Mouse (Mus musculus) brown adipose tissue, adult 24 weeks (tissue): ENCODE data around the gene Padi6. TPM values are rescaled to one million over a fixed set of nuclear protein-coding genes. Genes with fewer than 3 reads are reported as not detected.

Source experiments
- H3K27ac ChIP-seq: fragments of 200-500 bp; replicated peaks from 2 replicates; pipeline ENCODE4 v1.5.1; 2012; ENCODE audit warnings: low read depth, mild to moderate bottlenecking, low read length
- H3K4me1 ChIP-seq: fragments of 200-500 bp; 2 replicates; pipeline ENCODE4 v1.6.1; 2012; ENCODE audit warnings: low read length, mixed read lengths; ENCODE audit not compliant: control insufficient read depth, insufficient read depth, insufficient read length
- H3K4me3 ChIP-seq: fragments of 200-500 bp; 2 replicates; pipeline ENCODE4 v1.5.1; 2012; ENCODE audit warnings: low read depth, mild to moderate bottlenecking, low read length, moderate library complexity; ENCODE audit not compliant: insufficient read depth
- polyA plus RNA-seq: library from polyadenylated mRNA; stranded (reverse); fragments of >200 nt; gene quantifications from 2 replicates; pipeline ENCODE4 v1.2.4, GENCODE M21; 2012; ENCODE audit not compliant: missing spikeins, insufficient read depth, insufficient read length

Gene Padi6
- polyA plus RNA-seq, 1 experiment = not detected

DNA sequence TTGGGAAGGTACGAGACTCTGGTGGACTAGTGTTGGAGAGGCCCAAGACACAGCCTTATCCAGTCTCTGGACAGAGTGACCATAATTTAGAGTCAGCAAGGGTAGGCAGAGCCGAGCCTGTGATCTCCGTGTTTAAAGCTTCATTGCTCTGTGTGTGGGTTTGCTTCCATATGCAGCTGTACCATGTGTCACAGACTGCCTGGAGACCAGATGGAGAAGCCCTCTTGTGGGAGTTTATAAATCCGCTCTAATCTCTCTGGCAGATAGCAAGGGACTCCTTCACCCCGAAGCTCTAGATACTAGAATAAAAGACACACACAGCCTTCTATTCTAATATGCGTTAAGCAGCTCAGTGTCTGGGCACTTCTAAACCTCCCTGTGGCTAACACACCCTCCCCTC, 17.7 kb downstream of the Padi6 start:
- Histone ChIP-seq H3K27ac (no peak overlapping the region), H3K4me1 (no peaks in the 10 kb centered on the region), H3K4me3 (no peak overlapping the region)

DNA sequence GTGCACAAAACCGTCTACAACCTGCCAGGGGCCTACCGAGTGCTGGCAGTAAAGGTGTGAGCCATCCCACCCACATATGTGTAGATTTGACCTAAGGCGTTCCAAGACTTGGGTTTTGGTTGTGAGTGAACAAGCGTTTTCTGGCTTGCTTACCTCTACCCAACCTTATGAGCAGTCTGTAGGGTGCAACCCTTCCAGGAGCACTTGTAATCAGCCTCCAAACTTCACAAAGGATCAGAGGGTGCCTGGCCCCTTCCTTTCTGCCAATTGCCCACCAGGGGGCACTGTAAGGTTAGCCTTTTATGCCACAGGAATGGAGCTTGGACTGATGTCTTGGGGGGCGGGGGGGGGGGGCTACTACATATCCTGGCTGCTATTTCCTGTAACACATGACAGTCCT, 18.6 kb downstream of the Padi6 start:
- Histone ChIP-seq H3K4me1 (no peaks in the 10 kb centered on the region), H3K4me3 (no peak overlapping the region), H3K27ac (no peak overlapping the region)

DNA sequence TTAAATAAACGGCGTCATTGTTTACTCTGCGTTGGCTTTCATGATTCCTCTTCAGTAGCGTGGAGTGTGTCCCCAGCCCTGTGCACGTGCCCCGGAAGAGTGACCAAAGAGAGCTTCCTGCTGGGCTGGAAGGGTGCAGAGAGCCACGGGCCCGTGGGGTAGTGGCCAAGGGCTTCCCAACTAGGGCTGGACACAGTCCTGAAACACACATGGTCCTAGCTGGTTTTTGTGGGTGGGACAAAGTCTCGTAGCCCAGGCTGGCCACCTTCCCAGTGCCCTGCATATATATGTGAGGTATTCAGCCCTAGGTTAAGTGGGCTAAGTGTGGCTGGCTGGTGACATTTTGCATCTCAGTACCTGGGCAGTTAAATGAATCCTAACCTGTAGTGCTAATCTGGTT, 19.3 kb downstream of the Padi6 start:
- H3K27ac ChIP-seq = no peak overlapping the region
- H3K4me3 ChIP-seq = no peak overlapping the region
- H3K4me1 ChIP-seq = no peaks in the 10 kb centered on the region

DNA sequence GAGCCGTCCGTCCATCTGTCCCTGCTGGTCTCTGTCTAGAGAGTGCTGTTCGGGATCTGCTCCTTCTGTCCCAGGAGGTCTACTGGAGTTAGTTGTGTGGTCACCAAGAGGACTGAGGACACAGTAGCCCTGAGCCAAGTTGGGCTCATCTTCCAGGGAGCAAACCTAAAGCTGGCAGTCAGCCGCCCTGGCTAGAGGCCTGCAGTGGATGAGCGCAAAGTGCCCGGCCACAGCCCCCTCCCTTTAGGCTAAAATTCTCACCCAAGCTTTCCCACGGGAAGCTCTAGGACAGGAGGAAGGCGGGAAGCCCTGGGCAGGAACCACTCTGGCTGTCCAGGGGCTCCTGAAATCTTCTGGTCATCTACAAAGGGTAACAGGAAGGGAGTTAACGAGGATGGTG, 19.7 kb downstream of the Padi6 start:
- no peaks in the 10 kb centered on the region for H3K4me1 ChIP-seq
- H3K27ac ChIP-seq = no peak overlapping the region
- H3K4me3 ChIP-seq = no peak overlapping the region

DNA sequence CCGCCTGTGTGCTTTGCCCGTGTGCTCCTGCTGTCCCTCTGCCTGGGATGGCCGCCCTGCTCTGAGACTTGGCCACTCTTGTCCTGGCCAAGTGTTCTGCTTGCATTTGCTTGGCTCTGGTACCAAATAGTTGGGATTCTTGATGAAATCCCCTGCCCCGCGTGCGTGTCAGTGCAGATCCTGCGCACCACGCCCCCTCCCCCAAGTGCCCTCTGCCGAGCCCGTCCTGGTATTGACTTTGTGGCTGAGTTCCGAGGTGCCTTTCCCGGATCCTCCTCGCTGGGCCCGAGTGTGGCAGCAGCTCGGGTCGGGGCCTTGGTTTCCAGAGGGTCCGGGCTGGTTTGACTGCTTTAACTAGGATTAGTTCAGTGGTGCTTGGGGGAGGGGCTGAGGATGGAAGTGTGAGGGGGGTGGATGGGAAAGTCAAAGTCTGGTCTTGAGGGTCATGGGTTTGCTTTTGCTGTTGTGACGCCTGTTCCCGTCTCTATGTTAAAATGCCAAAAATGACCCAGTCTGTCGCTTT, 20.4 kb downstream of the Padi6 start:
- no peak overlapping the region for H3K4me3 ChIP-seq
- no peaks in the 10 kb centered on the region for H3K4me1 ChIP-seq
- no peak overlapping the region for H3K27ac ChIP-seq

DNA sequence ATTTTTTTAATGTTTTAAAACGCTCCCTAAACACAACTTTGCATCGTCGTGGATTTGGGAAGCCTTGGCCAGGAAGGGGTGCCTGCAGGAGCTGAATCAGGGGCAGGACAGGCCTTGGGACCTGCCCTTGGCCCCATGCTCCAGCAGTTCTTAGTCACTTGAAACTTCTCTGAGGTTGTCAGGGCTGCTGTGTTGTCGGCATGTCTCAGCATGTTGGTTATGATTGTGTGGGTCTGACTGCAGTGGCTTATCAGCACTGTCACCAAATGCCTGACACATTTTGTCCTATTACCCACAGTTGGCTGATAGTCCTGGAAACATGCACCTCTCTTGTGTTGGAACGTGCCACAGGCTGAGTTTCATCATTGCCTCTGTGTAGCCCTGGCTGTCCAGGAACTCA, 22.4 kb downstream of the Padi6 start:
- Histone ChIP-seq H3K4me1 (no peaks in the 10 kb centered on the region), H3K4me3 (no peak overlapping the region), H3K27ac (no peak overlapping the region)

DNA sequence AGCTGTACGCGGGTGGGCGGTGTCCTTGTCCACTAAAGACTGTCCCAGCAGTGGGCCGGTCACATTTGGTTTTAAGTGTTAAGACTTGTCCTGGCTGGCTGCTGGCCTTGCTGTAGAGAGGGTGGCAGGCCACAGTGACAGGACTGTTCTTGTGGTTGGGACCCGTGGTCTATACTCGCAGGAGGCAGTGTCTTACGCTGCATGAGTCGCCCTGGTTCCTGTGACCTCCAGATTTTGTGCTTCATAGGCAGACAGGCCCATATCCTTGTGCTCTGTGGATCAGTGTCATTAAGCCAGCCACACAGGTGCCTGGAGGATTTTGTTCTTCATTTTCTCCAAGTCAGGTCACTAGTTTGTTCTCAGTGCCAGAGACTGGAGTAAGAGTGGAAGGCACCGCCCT, 24.0 kb downstream of the Padi6 start:
- H3K4me1 ChIP-seq = no peaks in the 10 kb centered on the region
- H3K4me3 ChIP-seq = no peak overlapping the region
- no peak overlapping the region for H3K27ac ChIP-seq

DNA sequence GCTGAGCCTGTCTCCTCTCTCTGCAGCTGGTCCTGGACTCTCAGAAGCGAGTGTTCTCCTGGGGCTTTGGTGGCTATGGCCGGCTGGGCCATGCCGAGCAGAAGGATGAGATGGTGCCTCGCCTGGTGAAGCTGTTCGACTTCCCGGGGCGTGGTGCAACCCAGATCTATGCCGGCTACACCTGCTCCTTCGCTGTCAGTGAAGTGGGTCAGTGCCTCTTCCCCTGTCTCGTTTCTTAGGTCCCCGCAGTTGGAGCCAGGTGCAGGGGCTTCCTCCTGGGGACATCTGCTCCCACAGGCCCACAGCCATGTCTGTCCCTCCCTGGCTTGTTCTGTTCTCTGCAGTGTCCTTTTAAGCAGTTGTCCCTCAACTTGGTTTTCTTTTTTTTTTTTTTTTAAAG, 25.4 kb downstream of the Padi6 start:
- Histone ChIP-seq H3K4me1 (no peaks in the 10 kb centered on the region), H3K4me3 (no peak overlapping the region), H3K27ac (no peak overlapping the region)

DNA sequence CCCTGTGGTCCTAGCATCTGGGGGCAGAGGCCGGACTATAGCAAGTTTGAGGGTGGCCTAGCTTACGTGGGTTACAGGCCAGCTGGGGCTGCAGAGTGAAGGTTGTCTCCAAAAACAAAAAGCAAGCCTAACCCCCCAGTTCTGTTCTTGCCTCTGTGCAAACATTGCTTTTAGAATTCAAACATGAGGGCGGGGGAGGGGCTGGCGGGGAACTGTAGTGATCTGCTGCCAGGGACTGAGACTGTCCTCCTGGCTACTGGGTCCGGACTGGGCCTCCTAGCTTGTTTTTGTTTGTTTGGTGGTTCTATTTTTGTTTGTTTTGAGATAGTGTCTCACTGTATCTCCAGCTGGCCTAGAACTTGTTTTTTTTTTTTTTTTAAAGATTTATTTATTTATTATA, 27.9 kb downstream of the Padi6 start:
- no peaks in the 10 kb centered on the region; the same call in 1 of the 2 replicates for H3K4me1 ChIP-seq
- H3K27ac ChIP-seq = no peak overlapping the region
- no peak overlapping the region for H3K4me3 ChIP-seq

DNA sequence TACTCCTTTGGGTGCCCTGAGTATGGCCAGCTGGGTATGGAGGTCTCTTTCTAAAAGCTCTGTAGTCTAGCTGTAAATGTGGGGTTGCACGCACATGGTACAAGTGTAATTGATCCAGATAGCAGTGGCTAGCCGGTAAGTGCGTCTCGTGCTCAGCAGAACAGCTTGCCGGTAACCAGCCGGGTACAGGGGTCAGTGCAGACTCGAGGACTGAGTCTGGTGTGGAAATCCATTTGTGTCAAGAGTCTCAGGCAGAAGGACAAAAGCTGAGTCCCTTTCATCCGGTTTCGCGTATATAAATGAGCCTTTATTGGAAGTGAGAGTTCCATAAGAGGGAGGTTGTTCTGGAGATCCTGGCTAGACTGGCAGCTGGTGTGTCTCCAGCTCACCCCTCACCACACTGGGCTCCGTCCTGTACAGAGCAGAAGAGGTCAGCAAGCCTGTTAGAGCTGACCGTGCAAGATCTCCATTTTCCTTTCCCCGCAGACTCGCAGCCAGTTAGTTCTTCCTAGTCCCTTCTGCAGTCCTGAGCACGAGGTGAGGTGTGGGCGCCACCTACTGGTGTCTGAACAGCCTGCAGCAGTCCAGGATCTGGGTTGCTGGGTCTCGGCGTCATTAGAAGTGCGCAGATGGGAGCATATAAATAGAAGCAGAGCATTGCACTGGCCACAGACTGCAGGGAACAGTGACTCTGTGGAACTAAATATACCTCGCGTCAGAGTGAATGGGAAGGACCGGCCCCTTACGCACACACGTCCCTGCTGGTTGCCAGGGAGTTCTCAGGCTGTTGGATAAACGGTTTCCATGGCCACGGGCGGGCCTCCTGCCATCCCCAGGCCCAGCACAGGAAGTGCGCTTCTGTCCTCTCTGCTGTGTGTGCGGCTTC, 28.7 kb downstream of the Padi6 start:
- Histone ChIP-seq H3K27ac (no peak overlapping the region), H3K4me3 (no peak overlapping the region), H3K4me1 (no peaks in the 10 kb centered on the region; the same call in 1 of the 2 replicates)

DNA sequence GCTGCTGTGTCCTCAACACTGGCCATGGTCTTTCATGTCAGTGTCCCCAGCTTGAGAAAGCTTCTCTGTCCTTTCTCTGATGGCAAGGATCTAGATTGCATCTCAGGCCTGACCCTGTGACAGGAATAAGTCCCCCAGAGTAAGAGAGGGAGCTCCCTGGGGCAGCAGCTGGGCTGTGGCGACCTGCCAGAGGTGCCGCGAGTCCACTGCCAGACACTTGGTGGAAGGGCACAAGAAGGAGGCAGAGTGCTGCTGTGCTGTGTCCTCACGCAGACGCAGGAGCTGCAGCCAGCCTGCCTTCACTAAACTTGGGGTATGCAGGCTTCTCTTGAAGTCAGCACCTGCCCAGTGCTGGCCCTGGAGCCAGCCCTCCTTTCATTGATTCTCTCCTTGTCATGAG, 31.1 kb downstream of the Padi6 start:
- Histone ChIP-seq H3K4me3 (no peak overlapping the region), H3K27ac (no peak overlapping the region), H3K4me1 (no peaks in the 10 kb centered on the region; the same call in 1 of the 2 replicates)

DNA sequence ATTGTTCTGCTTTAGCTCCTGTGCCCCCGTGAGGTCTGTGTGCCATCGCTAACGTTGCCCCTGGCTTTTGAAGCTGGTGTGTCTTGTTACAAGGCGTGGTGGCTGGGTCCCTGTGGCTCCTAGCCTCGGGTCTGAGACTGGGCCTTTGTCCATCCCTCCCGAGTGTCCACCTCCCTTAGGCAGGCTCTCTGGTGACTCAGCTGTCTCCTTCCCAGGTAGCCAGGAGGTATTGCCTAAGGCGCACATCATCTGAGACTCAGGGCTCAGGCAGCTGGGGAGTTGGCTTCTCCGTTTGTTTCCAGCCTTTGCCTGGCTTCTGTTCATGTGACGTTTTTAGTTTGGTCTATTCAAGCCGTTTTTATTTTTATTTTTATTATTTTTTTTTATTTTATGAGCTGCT, 31.7 kb downstream of the Padi6 start:
- Histone ChIP-seq H3K4me3 (no peak overlapping the region), H3K4me1 (no peaks in the 10 kb centered on the region; the same call in 1 of the 2 replicates), H3K27ac (no peak overlapping the region)

DNA sequence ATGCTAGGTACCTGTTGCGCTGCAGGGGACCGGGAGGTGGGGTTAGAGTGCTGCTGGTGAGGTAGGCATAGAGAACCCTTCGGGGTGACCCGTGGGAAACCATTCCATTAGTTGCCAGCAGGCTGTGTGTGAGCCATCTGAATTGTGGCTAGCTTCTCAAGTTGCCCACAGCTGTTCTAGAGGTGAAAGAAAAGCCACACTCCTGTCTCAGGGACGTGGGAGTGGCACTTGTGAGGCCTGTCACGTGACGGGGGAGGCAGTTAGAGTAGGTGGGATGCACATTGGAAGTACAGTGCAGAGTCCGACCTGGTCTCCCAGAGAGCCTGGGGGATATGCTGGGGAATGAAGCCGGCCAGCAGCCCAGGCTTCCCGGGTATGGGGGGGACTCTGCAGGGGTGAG, 32.8 kb downstream of the Padi6 start:
- H3K27ac ChIP-seq = no peak overlapping the region
- no peaks in the 10 kb centered on the region; the same call in 1 of the 2 replicates for H3K4me1 ChIP-seq
- no peak overlapping the region for H3K4me3 ChIP-seq

DNA sequence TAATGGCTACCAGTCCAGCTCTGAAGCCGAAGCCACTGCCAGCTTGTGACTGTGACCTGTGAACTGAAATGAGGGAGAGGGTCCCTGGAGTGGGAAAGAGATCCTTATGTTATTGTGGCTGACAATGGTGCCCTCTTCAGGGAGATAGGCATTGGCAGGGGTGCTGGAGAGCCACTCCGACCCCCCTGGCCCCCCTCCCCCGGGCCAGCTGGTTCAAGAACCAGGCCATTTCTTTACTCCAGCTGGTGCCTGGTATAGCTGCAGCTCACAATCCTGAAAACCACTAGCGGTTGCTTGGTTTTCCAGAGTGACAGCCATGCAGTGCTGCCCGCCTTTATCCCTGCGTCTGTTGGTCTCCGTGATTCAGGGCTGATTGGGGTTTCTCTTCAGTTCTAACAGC, 33.3 kb downstream of the Padi6 start:
- H3K27ac ChIP-seq = no peak overlapping the region
- no peaks in the 10 kb centered on the region; the same call in 1 of the 2 replicates for H3K4me1 ChIP-seq

DNA sequence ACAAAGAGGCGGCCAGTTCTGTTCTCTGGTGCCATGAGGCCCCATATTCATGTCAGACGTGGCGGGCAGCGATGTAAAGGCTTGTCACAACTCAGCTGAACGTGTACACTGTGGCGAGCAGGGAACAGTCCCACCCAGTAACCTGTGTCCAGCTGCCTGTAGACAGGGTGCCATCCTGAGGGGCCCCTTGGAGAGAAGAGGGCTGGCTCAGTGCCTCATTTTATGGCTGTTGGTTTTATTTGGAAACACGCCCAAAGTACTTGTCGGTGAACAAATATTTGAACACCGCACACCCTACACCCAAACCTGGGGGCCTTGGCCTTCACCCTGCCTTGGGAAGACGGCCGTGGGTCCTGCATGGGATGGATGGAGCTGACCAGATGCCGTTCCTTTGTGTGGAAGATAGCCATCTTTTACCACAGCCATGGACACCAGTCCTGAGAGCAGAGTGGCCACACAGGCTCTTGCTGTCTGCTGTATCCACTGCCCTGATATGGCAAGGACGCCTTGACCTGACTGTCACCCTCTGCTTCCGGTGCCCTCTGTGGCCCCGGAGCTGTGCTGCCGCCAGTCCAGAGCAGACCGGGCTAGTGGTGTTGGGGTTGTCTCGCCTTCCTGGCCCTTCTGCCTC, 34.0 kb downstream of the Padi6 start:
- Histone ChIP-seq H3K27ac (no peak overlapping the region), H3K4me1 (no peaks in the 10 kb centered on the region; the same call in 1 of the 2 replicates), H3K4me3 (no peak overlapping the region)

More for the DNA sequence above, 33.3 kb downstream of the Padi6 start:
- no peak overlapping the region for H3K4me3 ChIP-seq
